Mouse (Mus musculus) kidney, postnatal 0 days (tissue): ENCODE results near the gene Mllt3. TPM values are rescaled to one million over a fixed set of nuclear protein-coding genes. Genes with fewer than 3 reads are reported as not detected.
"Not testable (repeated sequence)": the region's sequence is repeated elsewhere in the genome, so short reads cannot be mapped to it uniquely, and the experiment has no call there.

Experiments
- ATAC-seq: fragments of 200-750 bp; cut with Nextera tagmentation; replicated peaks from 2 replicates; pipeline ENCODE4 v1.8.0; 2017; ENCODE audit warnings: low read depth, moderate number of reproducible peaks, moderate TSS enrichment, moderate library complexity; ENCODE audit not compliant: low FRiP score
- DNase-seq: peaks from one replicate; pipeline ENCODE4 v3.0.0-alpha.2; 2016; ENCODE audit warnings: low spot score
- H3K27ac ChIP-seq: fragments of 300-500 bp; sonication (generic); 2 replicates; pipeline ENCODE4 v1.5.1; 2014; ENCODE audit warnings: mild to moderate bottlenecking
- H3K27me3 ChIP-seq: fragments of 300-500 bp; sonication (generic); 2 replicates; pipeline ENCODE4 v1.6.1; 2014; ENCODE audit warnings: low read length, mixed read lengths; ENCODE audit not compliant: insufficient read depth
- H3K36me3 ChIP-seq: fragments of 300-500 bp; sonication (generic); 2 replicates; pipeline ENCODE4 v1.6.1; 2014; ENCODE audit warnings: low read length, mixed read lengths; ENCODE audit not compliant: insufficient read depth
- H3K4me1 ChIP-seq: fragments of 300-500 bp; sonication (generic); replicated peaks from 2 replicates; pipeline ENCODE4 v1.6.1; 2014; ENCODE audit warnings: antibody characterized with exemption, low read length, mixed read lengths; ENCODE audit not compliant: insufficient read depth
- H3K4me2 ChIP-seq: fragments of 300-500 bp; sonication (generic); 2 replicates; pipeline ENCODE4 v1.6.1; 2014; ENCODE audit warnings: mild to moderate bottlenecking, low read length, moderate library complexity, mixed read lengths
- H3K4me3 ChIP-seq: fragments of 300-500 bp; sonication (generic); replicated peaks from 2 replicates; pipeline ENCODE4 v1.5.1; 2014; ENCODE audit warnings: low read depth, low read length
- H3K9ac ChIP-seq: fragments of 300-500 bp; sonication (generic); 2 replicates; pipeline ENCODE4 v1.6.1; 2014; ENCODE audit warnings: low read depth, low read length
- H3K9me3 ChIP-seq: fragments of 300-500 bp; sonication (generic); replicated peaks from 2 replicates; pipeline ENCODE4 v1.6.1; 2016; ENCODE audit warnings: low read length, inconsistent platforms, mixed read lengths
- CTCF ChIP-seq: IDR thresholded peaks from 2 replicates; pipeline ENCODE4 v1.5.1; 2016; ENCODE audit warnings: antibody characterized with exemption, low read depth, mild to moderate bottlenecking, moderate library complexity
- WGBS: fragments of 180-500 bp; shearing (Covaris S2); extraction: QIAGEN DNeasy Blood & Tissue Kit; methylation state at CpG from one replicate; pipeline ENCODE4 v1.1.7; 2014; 5-methylcytosine and 5-hydroxymethylcytosine counted together
- polyA plus RNA-seq: library from polyadenylated mRNA; unstranded; fragments of >200 nt; fragmentation: Nextera tagmentation; extraction: Ambion mirVana; gene quantifications from 2 replicates; pipeline ENCODE4 v1.2.1, GENCODE M21; 2015

The Mllt3 gene
- polyA plus RNA-seq, 1 experiment from 2014 or later, result 28.9 TPM

DNA sequence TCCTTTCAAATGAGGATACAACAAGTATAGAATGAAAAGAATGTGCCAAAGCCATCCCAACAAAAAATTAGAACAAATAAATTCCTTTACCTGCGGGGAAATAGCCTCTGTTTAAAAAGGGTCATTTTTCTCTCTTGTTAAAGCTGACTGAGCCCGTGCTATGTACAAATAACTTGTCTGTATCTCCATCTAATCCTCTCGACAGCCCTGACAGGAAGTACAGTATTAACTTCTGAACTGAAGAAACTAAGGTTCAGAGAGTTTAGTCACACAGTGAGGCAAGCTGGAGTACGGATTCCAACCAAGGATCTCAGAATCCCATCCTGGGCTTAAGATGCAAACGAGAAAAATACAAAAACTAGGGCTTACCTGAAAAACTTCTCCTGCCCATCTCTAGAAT, 50.6 kb downstream of the Mllt3 start:
- Histone ChIP-seq H3K36me3 (no peaks in the 10 kb centered on the region), H3K27ac (no peak overlapping the region), H3K4me3 (no peak overlapping the region), H3K27me3 (no peaks in the 10 kb centered on the region), H3K9ac (no peak overlapping the region), H3K9me3 (no peaks in the 10 kb centered on the region), H3K4me1 (peaks cover 23% of the 10 kb centered on the region; the same call in 1 of the 2 replicates), H3K4me2 (no peak overlapping the region)
- DNase-seq (no peak), ATAC-seq (no peak)
- no peak for TF ChIP-seq CTCF
- 45% methylated on average over 5 of the region's 5 CpGs for WGBS

DNA sequence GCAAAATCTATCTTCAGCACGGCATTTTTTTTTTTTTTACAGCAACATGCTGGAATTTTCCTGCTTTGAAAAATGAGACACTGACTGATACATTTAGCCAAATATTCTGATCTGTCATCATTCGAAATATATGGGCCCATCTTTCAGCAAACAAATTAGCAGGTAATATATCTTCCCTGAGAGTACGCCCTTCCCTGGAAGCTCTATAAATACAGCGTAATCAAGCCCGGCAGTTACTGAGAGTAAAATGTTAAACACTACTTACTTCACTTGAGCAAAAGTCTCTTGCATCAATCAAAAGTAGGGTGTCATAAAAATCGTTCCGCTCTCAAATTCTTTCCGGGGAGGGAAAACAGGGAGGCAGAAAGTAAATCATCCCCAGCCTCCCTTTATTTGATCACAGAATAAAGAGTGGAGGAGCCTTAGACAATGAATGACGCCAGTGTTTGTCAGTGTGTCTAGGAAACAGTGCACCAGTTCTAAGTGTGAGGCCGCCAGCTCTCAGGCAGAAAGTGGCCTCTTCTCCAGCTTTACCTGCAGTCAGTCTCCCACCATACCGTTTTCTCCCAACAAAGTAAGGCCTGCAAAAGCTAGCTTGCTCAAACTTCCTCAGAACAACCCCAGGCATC, 55.2 kb downstream of the Mllt3 start:
- Histone ChIP-seq H3K27me3 (no peaks in the 10 kb centered on the region), H3K36me3 (no peaks in the 10 kb centered on the region), H3K9me3 (no peaks in the 10 kb centered on the region), H3K27ac (no peak overlapping the region), H3K4me2 (no peak overlapping the region), H3K4me3 (no peak overlapping the region), H3K9ac (no peak overlapping the region), H3K4me1 (peaks cover 13% of the 10 kb centered on the region; the same call in 1 of the 2 replicates)
- no peak for TF ChIP-seq CTCF
- ATAC-seq, result no peak
- WGBS, result 31% methylated on average over 11 of the region's 11 CpGs
- DNase-seq, result peak; percentile 54

GRCm38 (mm10) chr4:87965836-87966235, 67.3 kb downstream of the Mllt3 start:
- ATAC-seq, result no peak
- Histone ChIP-seq H3K4me3 (no peak overlapping the region), H3K9me3 (no peaks in the 10 kb centered on the region), H3K9ac (no peak overlapping the region), H3K27me3 (no peaks in the 10 kb centered on the region), H3K27ac (no peak overlapping the region), H3K36me3 (no peaks in the 10 kb centered on the region), H3K4me1 (no peaks in the 10 kb centered on the region), H3K4me2 (no peak overlapping the region)
- WGBS, result 40% methylated on average over 7 of the region's 7 CpGs
- peak; percentile 53 for DNase-seq
- no peak for TF ChIP-seq CTCF

DNA sequence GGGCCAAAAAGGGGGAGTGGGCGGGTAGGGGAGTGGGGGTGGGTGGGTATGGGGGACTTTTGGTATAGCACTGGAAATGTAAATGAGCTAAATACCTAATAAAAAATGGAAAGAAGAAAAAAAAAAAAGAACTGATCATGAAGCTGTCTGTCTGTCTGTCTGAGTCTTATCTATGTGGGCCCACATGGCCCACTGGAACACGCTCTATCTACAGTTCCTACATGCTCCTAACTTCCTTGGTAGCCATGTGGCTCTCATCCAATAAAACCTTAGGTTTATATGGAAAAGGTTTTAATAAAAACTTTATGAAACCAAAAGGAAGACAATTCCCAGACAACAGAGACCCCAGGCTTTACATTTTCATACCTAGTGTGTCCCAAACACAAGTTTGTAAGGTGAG, 68.3 kb downstream of the Mllt3 start:
- not testable (repeated sequence) for H3K4me2 ChIP-seq, H3K4me3 ChIP-seq, DNase-seq, H3K9me3 ChIP-seq, H3K4me1 ChIP-seq, H3K36me3 ChIP-seq, H3K27me3 ChIP-seq, H3K9ac ChIP-seq, ATAC-seq, H3K27ac ChIP-seq
- 100% methylated on average over 1 of the region's 2 CpGs for WGBS

DNA sequence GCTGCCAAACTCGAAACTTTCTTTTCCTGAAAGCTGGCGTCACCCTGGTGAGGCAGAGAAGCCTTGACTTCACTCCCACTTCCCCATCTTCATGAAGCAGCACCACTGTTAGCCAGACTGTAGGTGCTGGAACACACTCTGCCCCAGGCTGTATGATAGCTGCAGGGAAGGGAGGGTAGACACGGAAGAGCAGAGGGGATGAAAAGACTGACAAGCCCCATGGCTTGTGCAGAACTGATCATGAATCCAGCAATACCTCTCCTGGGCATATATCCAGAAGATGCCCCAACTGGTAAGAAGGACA, 69.4 kb downstream of the Mllt3 start:
- H3K4me2 ChIP-seq, result no peak overlapping the region
- H3K9me3 ChIP-seq, result no peaks in the 10 kb centered on the region
- H3K4me1 ChIP-seq, result no peaks in the 10 kb centered on the region
- H3K36me3 ChIP-seq, result no peaks in the 10 kb centered on the region
- H3K27me3 ChIP-seq, result no peaks in the 10 kb centered on the region
- ATAC-seq, result no peak
- no peak overlapping the region for H3K9ac ChIP-seq
- no peak for DNase-seq
- 72% methylated on average over 3 of the region's 3 CpGs for WGBS
- no peak overlapping the region for H3K27ac ChIP-seq
- no peak for TF ChIP-seq CTCF
- H3K4me3 ChIP-seq, result no peak overlapping the region

DNA sequence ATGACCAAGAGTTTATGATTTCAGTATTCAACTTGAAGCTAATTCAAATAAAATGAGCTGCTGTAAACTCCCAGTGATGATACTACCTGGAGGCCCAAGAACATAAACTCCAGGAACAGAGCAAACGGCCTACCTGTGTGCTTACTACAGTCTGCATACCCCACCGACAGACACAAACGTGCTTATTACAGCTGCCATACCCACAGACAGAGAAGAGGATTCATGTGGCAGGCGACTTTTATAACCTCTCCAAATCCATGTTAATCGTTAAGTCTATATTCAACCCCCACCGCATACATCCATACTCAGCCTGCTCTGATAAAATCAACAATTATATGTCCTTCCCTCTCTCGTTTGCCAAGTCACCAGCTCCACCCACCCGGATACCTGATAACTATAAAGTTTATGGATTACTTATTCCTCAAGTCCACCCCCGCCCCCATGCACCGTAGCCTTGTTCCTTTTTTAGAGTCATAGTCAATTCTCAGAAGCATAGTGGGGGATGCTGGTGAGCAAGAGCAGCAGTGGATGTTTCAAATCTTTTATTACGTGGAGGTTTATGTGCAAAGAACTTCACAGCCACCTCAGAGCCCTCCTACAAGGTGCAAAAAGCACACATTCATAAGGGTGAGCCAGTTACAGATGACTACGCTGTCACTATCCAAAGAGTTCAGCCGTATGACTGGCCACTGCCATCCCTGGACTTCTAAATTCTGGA, 70.0 kb downstream of the Mllt3 start:
- no peaks in the 10 kb centered on the region for H3K4me1 ChIP-seq
- ATAC-seq (no peak), DNase-seq (no peak)
- no peaks in the 10 kb centered on the region for H3K36me3 ChIP-seq
- no peaks in the 10 kb centered on the region for H3K27me3 ChIP-seq
- no peak overlapping the region for H3K9ac ChIP-seq
- H3K27ac ChIP-seq, result no peak overlapping the region
- no peaks in the 10 kb centered on the region for H3K9me3 ChIP-seq
- TF ChIP-seq CTCF, result no peak
- no peak overlapping the region for H3K4me3 ChIP-seq
- H3K4me2 ChIP-seq, result no peak overlapping the region
- 66% methylated on average over 13 of the region's 13 CpGs for WGBS

DNA sequence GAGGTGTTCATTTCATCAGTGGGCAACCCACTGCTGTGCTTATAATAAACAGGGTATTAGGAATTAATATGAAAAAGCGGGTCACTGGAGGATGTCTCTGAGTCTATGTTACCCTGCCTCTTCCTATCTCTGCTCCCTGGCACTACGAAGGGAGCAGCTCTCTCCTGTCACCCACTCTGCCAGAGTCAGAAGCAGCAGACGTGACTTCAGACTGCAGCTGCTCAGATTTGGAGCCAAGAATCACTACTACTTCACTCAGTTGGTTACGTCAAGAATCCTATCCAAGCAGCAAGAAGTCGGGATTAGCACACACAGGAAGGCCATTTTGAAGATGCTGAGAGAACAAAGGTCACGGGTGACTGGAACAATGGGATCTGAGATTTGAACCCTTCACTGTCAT, 71.3 kb downstream of the Mllt3 start:
- no peaks in the 10 kb centered on the region for H3K36me3 ChIP-seq
- H3K27ac ChIP-seq, result no peak overlapping the region
- H3K9me3 ChIP-seq, result no peaks in the 10 kb centered on the region
- WGBS, result 81% methylated on average over 6 of the region's 6 CpGs
- DNase-seq (no peak), ATAC-seq (no peak)
- no peak overlapping the region for H3K4me3 ChIP-seq
- H3K27me3 ChIP-seq, result no peaks in the 10 kb centered on the region
- H3K4me2 ChIP-seq, result no peak overlapping the region
- 0 out of 2 replicates have a peak, but pooled peaks cover under 1% of the 10 kb centered on the region for H3K4me1 ChIP-seq
- TF ChIP-seq CTCF, result no peak
- H3K9ac ChIP-seq, result no peak overlapping the region
